Mouse (Mus musculus) C2C12 (cell line): Measurements from ENCODE around the gene S100a3.

ENCODE experiments used
- CTCF ChIP-seq: IDR thresholded peaks from one replicate; pipeline ENCODE4 v1.5.1; 2011; ENCODE audit not compliant: control insufficient read depth, insufficient read depth, insufficient read length
- MAX ChIP-seq: IDR thresholded peaks from one replicate; pipeline ENCODE4 v1.6.1; 2011; ENCODE audit warnings: mild to moderate bottlenecking, control low read depth
- USF1 ChIP-seq: IDR thresholded peaks from one replicate; pipeline ENCODE4 v1.6.1; 2011; ENCODE audit warnings: low read depth, mild to moderate bottlenecking, control low read depth, moderate library complexity

DNA sequence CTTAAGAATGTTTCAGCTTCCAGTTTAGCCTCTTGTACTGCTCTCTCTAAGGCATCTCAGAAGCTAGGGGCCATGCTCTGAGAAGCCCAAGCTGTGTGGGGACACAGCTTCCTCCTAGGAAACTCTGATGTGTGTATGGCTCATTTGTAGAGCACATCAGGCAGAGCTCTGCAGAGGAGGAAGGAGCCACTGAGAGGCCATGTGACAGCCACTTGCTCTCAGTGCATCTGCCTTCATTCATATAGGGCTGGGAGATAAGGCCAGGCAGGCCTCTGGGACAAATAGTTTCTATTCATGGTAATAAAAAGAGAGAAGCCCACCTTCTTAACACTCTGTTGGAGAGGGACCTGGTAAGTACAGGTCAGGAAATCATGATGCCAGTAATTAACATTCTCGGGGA lies 34.1 kb downstream of the S100a3 start:
- TF ChIP-seq CTCF = no peak
- no peak for TF ChIP-seq MAX
- no peak for TF ChIP-seq USF1
